Mouse (Mus musculus) CH12.LX (cell line): ENCODE data around the gene Tirap. TPM values are rescaled to one million over a fixed set of nuclear protein-coding genes. Genes with fewer than 3 reads are reported as not detected.

ENCODE experiments used
- DNase-seq: peaks from one replicate; pipeline ENCODE4 v3.0.0-alpha.2; 2013; ENCODE audit errors: extremely low read depth
- H3K27ac ChIP-seq: 2 replicates; pipeline ENCODE4 v1.5.1; 2012; ENCODE audit warnings: low read depth, mild to moderate bottlenecking, control low read depth, moderate library complexity; ENCODE audit not compliant: insufficient read depth
- H3K27me3 ChIP-seq: replicated peaks from 2 replicates; pipeline ENCODE3; 2012; ENCODE audit warnings: inconsistent platforms
- H3K36me3 ChIP-seq, 2 experiments: replicated peaks in 1 of 2; 2 replicates each; pipeline versions ENCODE3 to v1.6.1; 2012; ENCODE audit warnings: inconsistent platforms in 1 of 2, low read length in 1 of 2, mild to moderate bottlenecking in 1 of 2, mixed read lengths in 1 of 2, moderate library complexity in 1 of 2; ENCODE audit not compliant: control insufficient read depth in 1 of 2, insufficient read depth in 1 of 2
- H3K4me1 ChIP-seq, 2 experiments: 2 replicates each; pipeline ENCODE4 v1.6.1; 2012; ENCODE audit warnings: inconsistent platforms in 1 of 2, moderate library complexity in 1 of 2; ENCODE audit not compliant: insufficient read depth in 2 of 2, control insufficient read depth in 1 of 2
- H3K4me2 ChIP-seq: 2 replicates; pipeline ENCODE4 v1.6.1; 2012; ENCODE audit warnings: low read depth, mild to moderate bottlenecking, control low read depth; ENCODE audit not compliant: poor library complexity, insufficient read depth, severe bottlenecking
- H3K4me3 ChIP-seq, 3 experiments: fragments of 150-350 bp in 1 of 3; sonication (generic) in 1 of 3; replicated peaks in 1 of 3; 2 replicates each; pipeline versions ENCODE3 to v1.5.1; 2011 to 2012; ENCODE audit warnings: low read depth in 2 of 3, low read length in 2 of 3, mild to moderate bottlenecking in 2 of 3, moderate library complexity in 2 of 3, control low read depth in 1 of 3, improper control_type of control experiment in 1 of 3, inconsistent platforms in 1 of 3, mixed read lengths in 1 of 3; ENCODE audit not compliant: poor library complexity in 1 of 3
- H3K79me2 ChIP-seq: replicated peaks from 2 replicates; pipeline ENCODE4 v1.6.1; 2012; ENCODE audit warnings: mild to moderate bottlenecking, moderate library complexity; ENCODE audit not compliant: control insufficient read depth, poor library complexity, insufficient read depth, severe bottlenecking; ENCODE audit errors: extremely low read depth
- H3K9ac ChIP-seq: 2 replicates; pipeline ENCODE4 v1.6.1; 2012; ENCODE audit warnings: low read depth, mild to moderate bottlenecking, control low read depth, moderate library complexity; ENCODE audit not compliant: insufficient read depth
- H3K9me3 ChIP-seq: replicated peaks from 2 replicates; pipeline ENCODE3; 2012; ENCODE audit warnings: low read length, inconsistent platforms, mixed read lengths
- BHLHE40 ChIP-seq: IDR thresholded peaks from 2 replicates; pipeline ENCODE4 v1.6.1; 2011; ENCODE audit warnings: mild to moderate bottlenecking, low read depth, low read length, improper control_type of control experiment
- CHD1 ChIP-seq: IDR thresholded peaks from 2 replicates; pipeline ENCODE4 v1.6.1; 2012; ENCODE audit warnings: low read depth, low read length, improper control_type of control experiment, inconsistent platforms
- CHD2 ChIP-seq: IDR thresholded peaks from 2 replicates; pipeline ENCODE4 v1.6.1; 2011; ENCODE audit warnings: low read length, improper control_type of control experiment
- CTCF ChIP-seq, 2 experiments: IDR thresholded peaks in 1 of 2; conservative IDR thresholded peaks in 1 of 2; 2 replicates each; pipeline ENCODE4 v1.5.1; 2011 to 2012; ENCODE audit warnings: low read depth in 2 of 2, low read length in 2 of 2, improper control_type of control experiment in 1 of 2, inconsistent platforms in 1 of 2, mild to moderate bottlenecking in 1 of 2, moderate library complexity in 1 of 2
- EP300 ChIP-seq: IDR thresholded peaks from 2 replicates; pipeline ENCODE4 v1.6.1; 2011; ENCODE audit warnings: low read length, improper control_type of control experiment
- GABPA ChIP-seq: IDR thresholded peaks from 2 replicates; pipeline ENCODE4 v1.6.1; 2012; ENCODE audit warnings: low read depth, low read length, improper control_type of control experiment, inconsistent platforms; ENCODE audit not compliant: insufficient replicate concordance
- HCFC1 ChIP-seq: IDR thresholded peaks from 2 replicates; pipeline ENCODE4 v1.6.1; 2012; ENCODE audit warnings: low read depth, mild to moderate bottlenecking, inconsistent platforms, low read length, improper control_type of control experiment
- IRF4 ChIP-seq: IDR thresholded peaks from 2 replicates; pipeline ENCODE4 v1.6.1; 2014; ENCODE audit warnings: low read depth, mild to moderate bottlenecking, inconsistent platforms, low read length, improper control_type of control experiment
- JUND ChIP-seq: conservative IDR thresholded peaks from 2 replicates; pipeline ENCODE4 v1.6.1; 2011; ENCODE audit warnings: low read depth, low read length, improper control_type of control experiment
- MEF2A ChIP-seq: IDR thresholded peaks from 2 replicates; pipeline ENCODE4 v1.6.1; 2014; ENCODE audit warnings: low read depth, mild to moderate bottlenecking, inconsistent platforms, low read length, improper control_type of control experiment, borderline replicate concordance
- MXI1 ChIP-seq: IDR thresholded peaks from 2 replicates; pipeline ENCODE4 v1.6.1; 2011; ENCODE audit warnings: mild to moderate bottlenecking, low read depth, low read length, improper control_type of control experiment
- NELFE ChIP-seq: IDR thresholded peaks from 2 replicates; pipeline ENCODE4 v1.6.1; 2011; ENCODE audit warnings: low read depth, low read length, improper control_type of control experiment
- NRF1 ChIP-seq: IDR thresholded peaks from 2 replicates; pipeline ENCODE4 v1.6.1; 2014; ENCODE audit warnings: low read depth, mild to moderate bottlenecking, inconsistent platforms, low read length, improper control_type of control experiment, moderate library complexity
- PAX5 ChIP-seq: IDR thresholded peaks from 2 replicates; pipeline ENCODE4 v1.6.1; 2012; ENCODE audit warnings: low read length, inconsistent platforms, mixed read lengths
- POLR2A ChIP-seq: IDR thresholded peaks from 2 replicates; pipeline ENCODE4 v1.6.1; 2011; ENCODE audit warnings: low read depth, mild to moderate bottlenecking, improper control_type of control experiment, low read length
- POLR2AphosphoS2 ChIP-seq: IDR thresholded peaks from 2 replicates; pipeline ENCODE4 v1.6.1; 2011; ENCODE audit warnings: low read depth, low read length, improper control_type of control experiment
- RAD21 ChIP-seq: IDR thresholded peaks from 2 replicates; pipeline ENCODE4 v1.6.1; 2011; ENCODE audit warnings: low read depth, mild to moderate bottlenecking, low read length, improper control_type of control experiment, moderate library complexity
- SIN3A ChIP-seq: IDR thresholded peaks from 2 replicates; pipeline ENCODE4 v1.6.1; 2012; ENCODE audit warnings: low read length, improper control_type of control experiment, inconsistent platforms
- USF1 ChIP-seq: IDR thresholded peaks from 2 replicates; pipeline ENCODE4 v1.6.1; 2014; ENCODE audit warnings: low read depth, mild to moderate bottlenecking, inconsistent platforms, low read length, improper control_type of control experiment
- ZKSCAN1 ChIP-seq: IDR thresholded peaks from 2 replicates; pipeline ENCODE4 v1.6.1; 2012; ENCODE audit warnings: low read depth, inconsistent platforms, low read length, improper control_type of control experiment, borderline replicate concordance
- ZMIZ1 ChIP-seq: IDR thresholded peaks from 2 replicates; pipeline ENCODE4 v1.6.1; 2012; ENCODE audit warnings: low read depth, mild to moderate bottlenecking, inconsistent platforms, low read length, improper control_type of control experiment
- ZNF384 ChIP-seq: IDR thresholded peaks from 2 replicates; pipeline ENCODE4 v1.6.1; 2012; ENCODE audit warnings: low read depth, low read length, improper control_type of control experiment, inconsistent platforms
- dilution Hi-C: fragments of 300-500 bp; cut with MboI; formaldehyde crosslinking; loops from 2 replicates; pipeline ENCODE4 v1.14.3; 2020; ENCODE audit warnings: low sequenced_read_pairs; ENCODE audit not compliant: extremely low pct_unique_long_range_greater_than_20kb, extremely low pct_ligation_motif_present
- in situ Hi-C: fragments of 300-500 bp; cut with MboI; formaldehyde crosslinking; loops from 3 replicates; pipeline ENCODE4 v1.14.3; 2019; ENCODE audit warnings: low sequenced_read_pairs, low pct_ligation_motif_present, low pct_unique_long_range_greater_than_20kb, mixed read lengths
- polyA plus RNA-seq: library from polyadenylated mRNA; unstranded; fragments of >175 nt; gene quantifications from 2 replicates; pipeline ENCODE4 v1.2.1, GENCODE M21; 2012; ENCODE audit warnings: low read depth; ENCODE audit not compliant: insufficient read length
- total RNA-seq, 2 experiments: library from RNA; depleted of rRNA; stranded (reverse); fragments of 300-350 nt in 1 of 2; fragments of >200 nt in 1 of 2; gene quantifications; 2 replicates each; pipeline ENCODE4 v1.2.3; 2012 to 2014

Gene Tirap
- total and polyA plus RNA-seq, 3 experiments, result 10.5 to 18.7 (median 14.2) TPM

- in situ Hi-C loops, result no loop called here
- dilution Hi-C loops, result no loop called here
- Histone ChIP-seq H3K36me3 (peaks cover 35 to 80% of the 10 kb centered on the region in 2 experiments), H3K27ac (no peak overlapping the region), H3K9me3 (no peaks in the 10 kb centered on the region), H3K9ac (no peak overlapping the region), H3K4me2 (no peak overlapping the region), H3K27me3 (no peaks in the 10 kb centered on the region), H3K4me3 (no peak overlapping the region), H3K79me2 (no peaks in the 10 kb centered on the region), H3K4me1 (peaks cover 10 to 28% of the 10 kb centered on the region in 2 experiments)
- TF ChIP-seq MXI1 (no peak), HCFC1 (no peak), ZKSCAN1 (no peak), EP300 (no peak), POLR2A (no peak), ZNF384 (no peak), RAD21 (no peak), SIN3A (no peak), PAX5 (no peak), GABPA (no peak), CHD2 (no peak)
- no peak for DNase-seq
Measured at GRCm38 (mm10) chr9:35160662-35161061, 39.4 kb downstream of the Tirap start.

GRCm38 (mm10) chr9:35158477-35158876, 41.6 kb downstream of the Tirap start:
- H3K9me3 ChIP-seq, result no peaks in the 10 kb centered on the region
- dilution Hi-C loops, result no loop called here
- no peak overlapping the region for H3K4me3 ChIP-seq
- DNase-seq, result no peak
- no peaks in the 10 kb centered on the region for H3K27me3 ChIP-seq
- H3K4me1 ChIP-seq, result peaks cover 6 to 18% of the 10 kb centered on the region in 2 experiments; a peak in 2 of 4 replicates
- no peak overlapping the region for H3K9ac ChIP-seq
- TF ChIP-seq ZMIZ1, result no peak
- TF ChIP-seq SIN3A, result no peak
- no peak for TF ChIP-seq HCFC1
- TF ChIP-seq MEF2A, result no peak
- TF ChIP-seq CHD1, result no peak
- no peak for TF ChIP-seq NELFE
- TF ChIP-seq NRF1, result no peak
- no peak for TF ChIP-seq USF1
- no peak for TF ChIP-seq CTCF (conservative IDR thresholded peaks at IDR 0.05 in 1 of 2, IDR thresholded peaks at IDR 0.05 in 1 of 2; ENCODE audit: low read depth in 2 of 2, low read length in 2 of 2)
- no peak for TF ChIP-seq BHLHE40
- no peak for TF ChIP-seq IRF4
- no peak for TF ChIP-seq JUND
- TF ChIP-seq POLR2A, result no peak
- TF ChIP-seq RAD21, result no peak
- TF ChIP-seq PAX5, result no peak
- no peak for TF ChIP-seq EP300
- TF ChIP-seq POLR2AphosphoS2, result no peak
- no peak overlapping the region for H3K27ac ChIP-seq
- H3K36me3 ChIP-seq, result peaks cover 25 to 74% of the 10 kb centered on the region in 2 experiments
- H3K4me2 ChIP-seq, result no peak overlapping the region
- in situ Hi-C loops, result no loop called here
- H3K79me2 ChIP-seq, result no peaks in the 10 kb centered on the region
